Mouse (Mus musculus): ENCODE data around the gene Ddx46. TPM values are rescaled to one million over a fixed set of nuclear protein-coding genes. Genes with fewer than 3 reads are reported as not detected.
"Not testable (repeated sequence)": the region's sequence is repeated elsewhere in the genome, so short reads cannot be mapped to it uniquely, and the experiment has no call there.

Ddx46 gene
- polyA plus RNA-seq, 1 experiment from 2014 or later: 25.7 TPM

GRCm38 (mm10) chr13:55622649-55623541 is 11.9 kb upstream of the Ddx46 start, which contains the start of gene Caml:
TSS of gene Caml (plus strand) at chr13:55623005.
- peaks cover 9% of the 10 kb centered on the region for H3K36me3 ChIP-seq (ENCODE audit: control insufficient read depth, insufficient read depth, low read length)
- H3K27ac ChIP-seq (ENCODE audit: low read length): peak within 1 kb of the TSS; percentile 97
- H3K9me3 ChIP-seq (replicated peaks; ENCODE audit: control insufficient read depth, low read length, poor library complexity, severe bottlenecking): no peaks in the 10 kb centered on the region
- WGBS: under 1% methylated on average over 59 of the region's 59 CpGs
- peaks cover 30% of the 10 kb centered on the region for H3K4me1 ChIP-seq (ENCODE audit: control insufficient read depth, insufficient read depth, low read length)
- ATAC-seq: peak; percentile 98
- no peaks in the 10 kb centered on the region for H3K27me3 ChIP-seq (ENCODE audit: control insufficient read depth, insufficient read depth, low read depth, low read length)
- peak within 1 kb of the TSS; percentile 89 for H3K4me3 ChIP-seq (ENCODE audit: low read depth, low read length)
- peak within 1 kb of the TSS; percentile 85 for H3K9ac ChIP-seq (ENCODE audit: low read depth, low read length)
- peak within 1 kb of the TSS; percentile 84 for H3K4me2 ChIP-seq (ENCODE audit: low read length)

GRCm38 (mm10) chr13:55635146-55635571 is 332 bp downstream of the Ddx46 start:
- peak overlapping the region; percentile 77 for H3K27ac ChIP-seq (ENCODE audit: low read length)
- WGBS: under 1% methylated on average over 25 of the region's 40 CpGs
- H3K9ac ChIP-seq (ENCODE audit: low read depth, low read length): peak overlapping the region; percentile 92
- H3K4me2 ChIP-seq (ENCODE audit: low read length): peak overlapping the region; percentile 90
- H3K4me1 ChIP-seq (ENCODE audit: control insufficient read depth, insufficient read depth, low read length): peaks cover 15% of the 10 kb centered on the region
- peak; percentile 47 for ATAC-seq
- H3K9me3 ChIP-seq (replicated peaks; ENCODE audit: control insufficient read depth, low read length, poor library complexity, severe bottlenecking): no peaks in the 10 kb centered on the region
- peak overlapping the region; percentile 99 for H3K4me3 ChIP-seq (ENCODE audit: low read depth, low read length)
- no peaks in the 10 kb centered on the region for H3K27me3 ChIP-seq (ENCODE audit: control insufficient read depth, insufficient read depth, low read depth, low read length)
- peaks cover 23% of the 10 kb centered on the region for H3K36me3 ChIP-seq (ENCODE audit: control insufficient read depth, insufficient read depth, low read length)

- Histone ChIP-seq H3K36me3 (ENCODE audit: control insufficient read depth, insufficient read depth, low read length) (peaks cover 20% of the 10 kb centered on the region), H3K27ac (ENCODE audit: low read length) (no peak overlapping the region), H3K4me1 (ENCODE audit: control insufficient read depth, insufficient read depth, low read length) (peaks cover 15% of the 10 kb centered on the region), H3K4me3 (ENCODE audit: low read depth, low read length) (no peak overlapping the region), H3K9ac (ENCODE audit: low read depth, low read length) (no peak overlapping the region), H3K9me3 (replicated peaks; ENCODE audit: control insufficient read depth, low read length, poor library complexity, severe bottlenecking) (no peaks in the 10 kb centered on the region), H3K4me2 (ENCODE audit: low read length) (no peak overlapping the region; the same call in 1 of the 2 replicates), H3K27me3 (ENCODE audit: control insufficient read depth, insufficient read depth, low read depth, low read length) (no peaks in the 10 kb centered on the region)
- ATAC-seq: no peak
- WGBS: 90% methylated on average over 14 of the region's 14 CpGs
Observed at GRCm38 (mm10) chr13:55636185-55636983, 1.6 kb downstream of the Ddx46 start.

GRCm38 (mm10) chr13:55640480-55640879 is 5.7 kb downstream of the Ddx46 start:
- not testable (repeated sequence) for ATAC-seq; H3K27me3 ChIP-seq (ENCODE audit: control insufficient read depth, insufficient read depth, low read depth, low read length); H3K4me2 ChIP-seq (ENCODE audit: low read length); H3K4me3 ChIP-seq (ENCODE audit: low read depth, low read length); H3K27ac ChIP-seq (ENCODE audit: low read length); H3K9ac ChIP-seq (ENCODE audit: low read depth, low read length); H3K9me3 ChIP-seq (replicated peaks; ENCODE audit: control insufficient read depth, low read length, poor library complexity, severe bottlenecking)
- Histone ChIP-seq H3K4me1 (ENCODE audit: control insufficient read depth, insufficient read depth, low read length) (peaks cover 11% of the 10 kb centered on the region), H3K36me3 (ENCODE audit: control insufficient read depth, insufficient read depth, low read length) (peaks cover 11% of the 10 kb centered on the region)
- 45% methylated on average over 8 of the region's 8 CpGs for WGBS

GRCm38 (mm10) chr13:55644525-55644924 is 9.7 kb downstream of the Ddx46 start:
- Histone ChIP-seq H3K9ac (ENCODE audit: low read depth, low read length) (no peak overlapping the region), H3K27me3 (ENCODE audit: control insufficient read depth, insufficient read depth, low read depth, low read length) (no peaks in the 10 kb centered on the region), H3K36me3 (ENCODE audit: control insufficient read depth, insufficient read depth, low read length) (peaks cover 35% of the 10 kb centered on the region), H3K4me3 (ENCODE audit: low read depth, low read length) (no peak overlapping the region), H3K4me1 (ENCODE audit: control insufficient read depth, insufficient read depth, low read length) (no peaks in the 10 kb centered on the region), H3K27ac (ENCODE audit: low read length) (no peak overlapping the region), H3K4me2 (ENCODE audit: low read length) (no peak overlapping the region), H3K9me3 (replicated peaks; ENCODE audit: control insufficient read depth, low read length, poor library complexity, severe bottlenecking) (no peaks in the 10 kb centered on the region)
- 92% methylated on average over 2 of the region's 2 CpGs for WGBS
- no peak for ATAC-seq

GRCm38 (mm10) chr13:55650098-55650497 is 15.3 kb downstream of the Ddx46 start:
- Histone ChIP-seq H3K27me3 (ENCODE audit: control insufficient read depth, insufficient read depth, low read depth, low read length) (no peaks in the 10 kb centered on the region), H3K27ac (ENCODE audit: low read length) (no peak overlapping the region), H3K4me2 (ENCODE audit: low read length) (no peak overlapping the region), H3K4me3 (ENCODE audit: low read depth, low read length) (no peak overlapping the region), H3K36me3 (ENCODE audit: control insufficient read depth, insufficient read depth, low read length) (peaks cover 70% of the 10 kb centered on the region), H3K9me3 (replicated peaks; ENCODE audit: control insufficient read depth, low read length, poor library complexity, severe bottlenecking) (no peaks in the 10 kb centered on the region), H3K9ac (ENCODE audit: low read depth, low read length) (no peak overlapping the region), H3K4me1 (ENCODE audit: control insufficient read depth, insufficient read depth, low read length) (no peaks in the 10 kb centered on the region)
- ATAC-seq: no peak
- 91% methylated on average over 12 of the region's 12 CpGs for WGBS

GRCm38 (mm10) chr13:55650980-55651379 is 16.2 kb downstream of the Ddx46 start:
- H3K36me3 ChIP-seq (ENCODE audit: control insufficient read depth, insufficient read depth, low read length): peaks cover 69% of the 10 kb centered on the region
- H3K4me2 ChIP-seq (ENCODE audit: low read length): no peak overlapping the region
- no peak overlapping the region for H3K9ac ChIP-seq (ENCODE audit: low read depth, low read length)
- no peaks in the 10 kb centered on the region for H3K9me3 ChIP-seq (replicated peaks; ENCODE audit: control insufficient read depth, low read length, poor library complexity, severe bottlenecking)
- 93% methylated on average over 6 of the region's 6 CpGs for WGBS
- H3K4me1 ChIP-seq (ENCODE audit: control insufficient read depth, insufficient read depth, low read length): no peaks in the 10 kb centered on the region
- H3K27me3 ChIP-seq (ENCODE audit: control insufficient read depth, insufficient read depth, low read depth, low read length): no peaks in the 10 kb centered on the region
- H3K27ac ChIP-seq (ENCODE audit: low read length): no peak overlapping the region
- no peak for ATAC-seq
- H3K4me3 ChIP-seq (ENCODE audit: low read depth, low read length): no peak overlapping the region

GRCm38 (mm10) chr13:55668550-55668949 is 33.7 kb downstream of the Ddx46 start:
- Histone ChIP-seq H3K9ac (ENCODE audit: low read depth, low read length) (no peak overlapping the region), H3K27me3 (ENCODE audit: control insufficient read depth, insufficient read depth, low read depth, low read length) (no peaks in the 10 kb centered on the region), H3K4me3 (ENCODE audit: low read depth, low read length) (no peak overlapping the region), H3K27ac (ENCODE audit: low read length) (no peak overlapping the region), H3K4me1 (ENCODE audit: control insufficient read depth, insufficient read depth, low read length) (no peaks in the 10 kb centered on the region), H3K4me2 (ENCODE audit: low read length) (no peak overlapping the region), H3K9me3 (replicated peaks; ENCODE audit: control insufficient read depth, low read length, poor library complexity, severe bottlenecking) (no peaks in the 10 kb centered on the region), H3K36me3 (ENCODE audit: control insufficient read depth, insufficient read depth, low read length) (peaks cover 69% of the 10 kb centered on the region)
- no peak for ATAC-seq
- WGBS: 88% methylated on average over 6 of the region's 6 CpGs

GRCm38 (mm10) chr13:55672711-55673110 is 37.9 kb downstream of the Ddx46 start:
- 95% methylated on average over 6 of the region's 6 CpGs for WGBS

More at GRCm38 (mm10) chr13:55672711-55673110, 37.9 kb downstream of the Ddx46 start:
- no peak for ATAC-seq
- no peak overlapping the region for H3K27ac ChIP-seq (ENCODE audit: low read length)
- H3K4me1 ChIP-seq (ENCODE audit: control insufficient read depth, insufficient read depth, low read length): no peaks in the 10 kb centered on the region
- H3K36me3 ChIP-seq (ENCODE audit: control insufficient read depth, insufficient read depth, low read length): peaks cover 64% of the 10 kb centered on the region
- H3K27me3 ChIP-seq (ENCODE audit: control insufficient read depth, insufficient read depth, low read depth, low read length): no peaks in the 10 kb centered on the region
- H3K4me3 ChIP-seq (ENCODE audit: low read depth, low read length): no peak overlapping the region
- no peaks in the 10 kb centered on the region for H3K9me3 ChIP-seq (replicated peaks; ENCODE audit: control insufficient read depth, low read length, poor library complexity, severe bottlenecking)
- H3K9ac ChIP-seq (ENCODE audit: low read depth, low read length): no peak overlapping the region
- no peak overlapping the region for H3K4me2 ChIP-seq (ENCODE audit: low read length)
